Mouse (Mus musculus) ES-Bruce4 (cell line): ENCODE data around the gene Opn3. TPM values are rescaled to one million over a fixed set of nuclear protein-coding genes. Genes with fewer than 3 reads are reported as not detected.

Experiments
- H3K27ac ChIP-seq: 2 replicates; pipeline ENCODE4 v1.5.1; 2012; ENCODE audit warnings: low read length, inconsistent platforms; ENCODE audit not compliant: insufficient read depth
- H3K27me3 ChIP-seq: 2 replicates; pipeline ENCODE4 v1.6.1; 2012; ENCODE audit warnings: mild to moderate bottlenecking, low read length, inconsistent platforms; ENCODE audit not compliant: control insufficient read depth, poor library complexity, insufficient read depth, severe bottlenecking
- H3K36me3 ChIP-seq: 2 replicates; pipeline ENCODE4 v1.6.1; 2012; ENCODE audit warnings: inconsistent platforms, mild to moderate bottlenecking, low read length, moderate library complexity; ENCODE audit not compliant: control insufficient read depth, poor library complexity, insufficient read depth, severe bottlenecking
- H3K4me1 ChIP-seq: one replicate; pipeline ENCODE4 v1.8.1; 2011; ENCODE audit warnings: low read length; ENCODE audit not compliant: control insufficient read depth, insufficient read depth
- H3K4me3 ChIP-seq: 2 replicates; pipeline ENCODE4 v1.5.1; 2011; ENCODE audit warnings: low read depth, mild to moderate bottlenecking, low read length
- H3K9ac ChIP-seq: 2 replicates; pipeline ENCODE4 v1.6.1; 2012; ENCODE audit warnings: low read depth, mild to moderate bottlenecking, inconsistent platforms; ENCODE audit not compliant: poor library complexity, severe bottlenecking
- H3K9me3 ChIP-seq: replicated peaks from 2 replicates; pipeline ENCODE4 v1.6.1; 2012; ENCODE audit warnings: mild to moderate bottlenecking, low read length, inconsistent platforms; ENCODE audit not compliant: control insufficient read depth, poor library complexity, insufficient read depth, severe bottlenecking
- CTCF ChIP-seq: IDR thresholded peaks from one replicate; pipeline ENCODE4 v1.8.1; 2011; ENCODE audit warnings: low read depth, low read length
- EP300 ChIP-seq: IDR thresholded peaks from 2 replicates; pipeline ENCODE4 v1.6.1; 2011; ENCODE audit warnings: low read depth, low read length; ENCODE audit not compliant: insufficient read depth
- POLR2A ChIP-seq: IDR thresholded peaks from one replicate; pipeline ENCODE4 v1.8.1; 2011; ENCODE audit warnings: low read length; ENCODE audit not compliant: insufficient read depth
- polyA plus RNA-seq: library from polyadenylated mRNA; stranded (reverse); fragments of >200 nt; gene quantifications from 2 replicates; pipeline ENCODE4 v1.2.4, GENCODE M21; 2011; ENCODE audit warnings: low read depth; ENCODE audit not compliant: missing spikeins, insufficient read depth, insufficient read length

Gene Opn3
- polyA plus RNA-seq, 1 experiment, result 1.9 TPM

DNA sequence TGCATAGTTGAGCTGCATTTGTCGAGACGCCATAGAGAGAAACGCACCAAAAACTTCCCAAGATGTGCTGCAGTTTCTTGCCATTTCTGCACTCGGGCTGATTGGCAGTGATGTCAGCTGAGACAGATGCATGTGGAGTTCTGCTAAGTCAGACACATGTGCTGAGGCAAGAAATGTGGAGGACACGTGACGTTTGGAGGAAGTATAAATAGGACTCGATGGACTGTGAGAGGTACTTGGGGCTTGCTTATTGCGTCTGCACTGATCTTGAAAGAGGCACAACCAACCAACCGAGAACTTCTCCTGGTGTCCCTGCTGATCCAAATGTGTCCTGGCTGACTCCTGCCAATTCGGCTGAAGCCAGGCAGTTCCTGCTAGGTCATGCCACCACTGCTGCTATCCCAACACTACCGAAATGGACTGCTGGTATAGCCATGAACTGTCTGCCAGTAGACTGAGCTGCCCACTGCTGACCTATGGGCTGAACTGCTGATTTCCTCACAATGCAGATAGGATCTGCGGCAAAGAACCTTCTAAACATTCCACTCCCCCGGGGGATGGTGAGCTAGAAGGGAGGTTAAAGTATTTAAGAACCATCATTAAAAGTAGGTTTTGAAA, 72.7 kb downstream of the Opn3 start, which contains the start of gene Kmo:
TSS of gene Kmo (plus strand) at position 568 of the 618 bp plus-strand sequence.
- Histone ChIP-seq H3K4me1 (no peaks in the 10 kb centered on the region), H3K9me3 (no peaks in the 10 kb centered on the region), H3K36me3 (peaks cover 15% of the 10 kb centered on the region), H3K27me3 (no peaks in the 10 kb centered on the region), H3K9ac (no peak within 1 kb of the TSS), H3K27ac (no peak within 1 kb of the TSS), H3K4me3 (no peak within 1 kb of the TSS)
- TF ChIP-seq CTCF (no peak), POLR2A (no peak), EP300 (no peak)

DNA sequence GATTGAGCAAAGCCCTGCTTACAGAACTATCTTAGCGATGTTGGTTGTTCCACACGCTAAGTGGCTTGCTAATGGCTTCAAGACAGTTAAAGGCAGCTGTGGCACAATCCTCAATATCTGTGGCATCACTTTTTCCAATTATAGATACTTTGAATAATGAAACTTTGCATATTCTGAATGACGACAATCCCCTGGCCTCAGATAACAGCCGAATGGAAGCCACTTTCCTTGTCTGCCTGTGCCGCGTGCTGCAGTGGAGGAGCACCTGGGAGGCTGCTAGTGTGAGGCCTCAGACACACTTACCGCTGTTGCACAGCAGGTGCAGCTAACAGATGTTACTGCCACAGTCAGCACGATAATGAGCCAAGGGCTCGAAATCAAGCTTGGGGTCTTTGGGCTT, 77.6 kb downstream of the Opn3 start:
- Histone ChIP-seq H3K9me3 (no peaks in the 10 kb centered on the region), H3K4me1 (no peaks in the 10 kb centered on the region), H3K27ac (no peak overlapping the region), H3K36me3 (peaks cover 21% of the 10 kb centered on the region), H3K4me3 (no peak overlapping the region), H3K9ac (no peak overlapping the region), H3K27me3 (no peaks in the 10 kb centered on the region)
- TF ChIP-seq CTCF, result no peak
- no peak for TF ChIP-seq POLR2A
- no peak for TF ChIP-seq EP300

Other genes with a start within 250 kb of the Opn3 start
- gene Rgs7, start 200.3 kb downstream of the Opn3 start, polyA plus RNA-seq, result not detected in 2 replicates
- gene Kmo, start 72.4 kb downstream of the Opn3 start, polyA plus RNA-seq, result not detected in 2 replicates
- 116 and 142 TPM in 2 replicates for gene Fh1, start 67.1 kb downstream of the Opn3 start, polyA plus RNA-seq
- gene Chml, start 125 bp upstream of the Opn3 start, polyA plus RNA-seq, result 12.0 and 13.7 TPM in 2 replicates
- not detected in 2 replicates for gene Wdr64, start 5.8 kb upstream of the Opn3 start, polyA plus RNA-seq
- 84.8 and 88.4 TPM in 2 replicates for gene Exo1, start 187.8 kb upstream of the Opn3 start, polyA plus RNA-seq
- 0.37 and 0.55 TPM in 2 replicates for gene Gm38100, start 227.6 kb upstream of the Opn3 start, polyA plus RNA-seq